Mouse (Mus musculus) lung, embryonic 15.5 days (tissue): ENCODE data around the gene Phactr1. TPM values are rescaled to one million over a fixed set of nuclear protein-coding genes. Genes with fewer than 3 reads are reported as not detected.

Source experiments
- ATAC-seq: fragments of 200-750 bp; cut with Nextera tagmentation; 2 replicates; pipeline ENCODE4 v1.8.0; 2017; ENCODE audit warnings: moderate number of reproducible peaks, borderline replicate concordance; ENCODE audit not compliant: low FRiP score, low TSS enrichment; ENCODE audit errors: extremely low read depth
- H3K27ac ChIP-seq: fragments of 300-500 bp; sonication (generic); 2 replicates; pipeline ENCODE4 v1.5.1; 2015; ENCODE audit warnings: moderate library complexity, mild to moderate bottlenecking, inconsistent platforms
- H3K27me3 ChIP-seq: fragments of 300-500 bp; sonication (generic); 2 replicates; pipeline ENCODE4 v1.6.1; 2015; ENCODE audit warnings: inconsistent platforms
- H3K36me3 ChIP-seq: fragments of 300-500 bp; sonication (generic); 2 replicates; pipeline ENCODE4 v1.6.1; 2015; ENCODE audit warnings: inconsistent platforms
- H3K4me1 ChIP-seq: fragments of 300-500 bp; sonication (generic); 2 replicates; pipeline ENCODE4 v1.6.1; 2015; ENCODE audit warnings: inconsistent platforms
- H3K4me2 ChIP-seq: fragments of 300-500 bp; sonication (generic); 2 replicates; pipeline ENCODE4 v1.6.1; 2015; ENCODE audit warnings: inconsistent platforms, mild to moderate bottlenecking, moderate library complexity
- H3K4me3 ChIP-seq: fragments of 300-500 bp; sonication (generic); 2 replicates; pipeline ENCODE4 v1.5.1; 2015; ENCODE audit warnings: mild to moderate bottlenecking, inconsistent platforms
- H3K9ac ChIP-seq: fragments of 300-500 bp; sonication (generic); 2 replicates; pipeline ENCODE4 v1.6.1; 2015; ENCODE audit warnings: inconsistent platforms
- H3K9me3 ChIP-seq: fragments of 300-500 bp; sonication (generic); 2 replicates; pipeline ENCODE4 v1.6.1; 2016; ENCODE audit warnings: inconsistent platforms
- WGBS: fragments of 180-500 bp; shearing (Covaris S2); methylation state at CpG from one replicate; pipeline ENCODE4 v1.1.7; 2015; 5-methylcytosine and 5-hydroxymethylcytosine counted together
- polyA plus RNA-seq: library from polyadenylated mRNA; unstranded; fragments of >200 nt; fragmentation: Nextera tagmentation; extraction: Ambion mirVana; gene quantifications from 2 replicates; pipeline ENCODE4 v1.2.1, GENCODE M21; 2015

Gene Phactr1
- polyA plus RNA-seq, 1 experiment from 2014 or later = 6.4 TPM

DNA sequence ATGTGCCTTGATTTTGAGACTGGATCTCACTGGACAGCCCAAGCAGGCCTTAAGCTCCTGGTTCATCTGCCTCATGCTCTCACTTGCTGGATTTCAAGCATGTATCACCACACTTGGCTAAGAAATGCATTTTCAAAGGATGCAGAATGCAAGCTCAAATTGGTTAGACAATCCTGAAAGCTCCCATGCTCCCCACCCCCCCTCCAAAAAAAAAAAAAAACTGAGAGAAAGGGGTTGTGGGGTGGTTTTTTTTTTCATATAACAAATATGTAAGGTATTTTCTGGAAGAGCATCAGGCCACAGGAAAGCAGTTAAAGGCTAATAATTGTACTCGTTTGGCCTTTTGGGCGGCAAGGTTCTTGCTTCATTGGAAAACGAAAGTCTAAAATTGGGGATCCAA lies 432.7 kb downstream of the Phactr1 start:
- Histone ChIP-seq H3K4me3 (no peak overlapping the region), H3K27ac (no peak overlapping the region), H3K36me3 (no peaks in the 10 kb centered on the region), H3K4me2 (no peak overlapping the region), H3K9me3 (no peaks in the 10 kb centered on the region), H3K4me1 (no peaks in the 10 kb centered on the region), H3K9ac (no peak overlapping the region), H3K27me3 (no peaks in the 10 kb centered on the region)
- 87% methylated on average over 3 of the region's 3 CpGs for WGBS
- ATAC-seq = no peak

GRCm38 (mm10) chr13:43122306-43123070 lies 442.1 kb downstream of the Phactr1 start:
- WGBS = 79% methylated on average over 16 of the region's 16 CpGs
- H3K27ac ChIP-seq = no peak overlapping the region
- no peak overlapping the region for H3K4me3 ChIP-seq
- H3K27me3 ChIP-seq = no peaks in the 10 kb centered on the region
- no peak for ATAC-seq
- H3K4me1 ChIP-seq = peaks cover 17% of the 10 kb centered on the region
- no peak overlapping the region for H3K4me2 ChIP-seq
- H3K9me3 ChIP-seq = no peaks in the 10 kb centered on the region
- H3K9ac ChIP-seq = no peak overlapping the region
- no peaks in the 10 kb centered on the region for H3K36me3 ChIP-seq

- Histone ChIP-seq H3K4me1 (peaks cover 17% of the 10 kb centered on the region), H3K27me3 (no peaks in the 10 kb centered on the region), H3K4me2 (peak overlapping the region; percentile 9; the same call in 1 of the 2 replicates), H3K27ac (no peak overlapping the region; the same call in 1 of the 2 replicates), H3K9me3 (no peaks in the 10 kb centered on the region), H3K36me3 (no peaks in the 10 kb centered on the region), H3K4me3 (no peak overlapping the region), H3K9ac (no peak overlapping the region)
- 35% methylated on average over 17 of the region's 17 CpGs for WGBS
- ATAC-seq = no peak
Measured at GRCm38 (mm10) chr13:43123895-43124682, 443.7 kb downstream of the Phactr1 start.

DNA sequence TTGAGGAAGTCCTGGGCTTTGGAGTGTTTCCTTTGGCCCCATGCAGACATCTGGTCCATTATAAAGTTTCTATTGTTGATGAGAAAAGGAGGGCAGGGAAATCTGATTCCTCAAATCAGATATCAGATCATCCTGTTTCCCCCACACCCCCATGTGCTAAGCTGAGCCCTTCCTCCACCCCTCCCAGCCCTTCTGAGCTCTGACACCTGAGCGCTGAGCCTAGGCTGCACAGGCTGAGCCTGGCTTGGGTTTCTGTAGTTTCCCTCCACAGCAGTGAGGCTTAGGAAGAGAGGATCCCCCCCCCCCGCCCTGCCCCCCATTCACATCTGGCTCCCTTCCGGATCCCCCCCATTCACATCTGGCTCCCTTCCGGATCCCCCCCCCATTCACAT lies 444.3 kb downstream of the Phactr1 start:
- no peak overlapping the region for H3K9ac ChIP-seq
- ATAC-seq = no peak; the same call in 1 of the 2 replicates
- no peaks in the 10 kb centered on the region for H3K36me3 ChIP-seq
- H3K27ac ChIP-seq = no peak overlapping the region
- no peak overlapping the region for H3K4me2 ChIP-seq
- H3K27me3 ChIP-seq = no peaks in the 10 kb centered on the region
- 31% methylated on average over 4 of the region's 4 CpGs for WGBS
- no peaks in the 10 kb centered on the region for H3K9me3 ChIP-seq
- peaks cover 17% of the 10 kb centered on the region for H3K4me1 ChIP-seq
- no peak overlapping the region for H3K4me3 ChIP-seq

DNA sequence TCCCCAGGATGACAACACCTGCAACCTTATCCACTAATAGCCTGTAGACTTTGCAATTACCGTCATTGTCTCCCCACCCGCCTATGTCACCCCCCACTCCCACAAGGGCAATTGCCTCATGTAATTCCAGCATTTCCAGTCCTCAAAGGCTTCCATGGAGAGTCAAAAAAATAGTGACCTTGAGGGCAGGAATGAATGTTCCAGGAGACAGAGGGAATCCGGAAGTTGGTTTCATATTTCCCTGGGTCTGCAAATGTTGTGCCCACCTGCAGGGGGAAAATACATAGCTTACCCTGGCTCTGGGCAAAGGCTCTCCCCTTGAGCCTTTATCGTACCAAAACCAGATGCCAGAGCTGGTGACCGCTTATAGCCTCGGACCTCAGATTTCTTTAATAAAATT lies 449.7 kb downstream of the Phactr1 start:
- Histone ChIP-seq H3K4me1 (peaks cover 26% of the 10 kb centered on the region), H3K27me3 (no peaks in the 10 kb centered on the region), H3K4me3 (no peak overlapping the region), H3K9me3 (no peaks in the 10 kb centered on the region), H3K4me2 (no peak overlapping the region), H3K36me3 (no peaks in the 10 kb centered on the region), H3K27ac (no peak overlapping the region), H3K9ac (no peak overlapping the region)
- no peak for ATAC-seq
- 69% methylated on average over 6 of the region's 6 CpGs for WGBS

- H3K9ac ChIP-seq = no peak overlapping the region
Measured at GRCm38 (mm10) chr13:43131741-43132191, 451.3 kb downstream of the Phactr1 start.

DNA sequence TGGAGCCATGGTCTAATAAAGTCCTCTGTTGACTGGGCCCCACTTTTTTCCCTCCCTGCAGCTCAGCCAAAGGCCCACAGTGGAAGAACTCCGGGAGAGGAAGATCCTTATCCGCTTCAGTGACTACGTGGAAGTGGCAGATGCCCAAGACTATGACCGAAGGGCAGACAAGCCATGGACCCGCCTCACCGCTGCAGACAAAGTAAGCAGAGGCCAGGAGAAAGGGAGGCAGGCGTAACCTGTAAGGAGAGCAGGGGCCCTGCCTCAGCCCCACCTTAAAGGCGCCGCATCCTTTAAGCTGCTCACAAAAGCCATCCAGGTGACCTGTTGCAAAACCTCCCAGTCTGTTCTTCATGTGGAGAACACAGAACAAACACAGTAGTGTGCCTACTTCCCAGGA lies 452.4 kb downstream of the Phactr1 start:
- no peak overlapping the region for H3K4me2 ChIP-seq
- 65% methylated on average over 9 of the region's 9 CpGs for WGBS
- H3K9ac ChIP-seq = no peak overlapping the region
- no peaks in the 10 kb centered on the region for H3K9me3 ChIP-seq
- peaks cover 26% of the 10 kb centered on the region for H3K4me1 ChIP-seq
- no peak for ATAC-seq
- no peak overlapping the region for H3K4me3 ChIP-seq
- no peaks in the 10 kb centered on the region for H3K36me3 ChIP-seq
- no peaks in the 10 kb centered on the region for H3K27me3 ChIP-seq
- H3K27ac ChIP-seq = peak overlapping the region; percentile 88; the same call in 1 of the 2 replicates

More at GRCm38 (mm10) chr13:43131741-43132191, 451.3 kb downstream of the Phactr1 start:
- Histone ChIP-seq H3K4me1 (peaks cover 26% of the 10 kb centered on the region), H3K9me3 (no peaks in the 10 kb centered on the region), H3K4me2 (no peak overlapping the region), H3K36me3 (no peaks in the 10 kb centered on the region), H3K27ac (peak overlapping the region; percentile 88), H3K4me3 (no peak overlapping the region), H3K27me3 (no peaks in the 10 kb centered on the region)
- peak; percentile 61; the same call in 1 of the 2 replicates for ATAC-seq
- WGBS = 30% methylated on average over 10 of the region's 10 CpGs

DNA sequence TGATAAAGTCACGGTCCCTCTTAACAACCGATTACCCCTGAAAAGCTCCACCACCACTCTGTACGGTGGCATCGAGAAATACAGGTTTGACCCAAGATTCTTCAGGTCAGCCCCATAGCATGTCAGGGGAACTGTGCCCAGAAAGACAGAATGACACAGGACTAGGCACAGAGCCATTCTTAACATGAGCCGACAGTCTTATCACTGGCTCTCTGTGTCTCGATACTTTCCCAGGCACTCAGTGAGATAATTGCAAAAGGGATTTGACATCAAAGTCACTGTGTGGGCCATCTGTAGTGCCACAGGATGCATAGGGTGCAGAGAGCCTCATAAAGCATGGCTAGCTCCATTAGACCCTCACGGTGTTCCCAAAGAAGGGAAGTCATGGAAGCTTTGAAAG lies 453.0 kb downstream of the Phactr1 start:
- H3K27ac ChIP-seq = no peak overlapping the region

GRCm38 (mm10) chr13:43134468-43134867 lies 454.0 kb downstream of the Phactr1 start:
- Histone ChIP-seq H3K36me3 (no peaks in the 10 kb centered on the region), H3K9ac (no peak overlapping the region), H3K27ac (peak overlapping the region; percentile 48), H3K27me3 (no peaks in the 10 kb centered on the region), H3K9me3 (no peaks in the 10 kb centered on the region), H3K4me3 (no peak overlapping the region), H3K4me2 (no peak overlapping the region), H3K4me1 (peaks cover 26% of the 10 kb centered on the region)
- 15% methylated on average over 4 of the region's 4 CpGs for WGBS
- no peak for ATAC-seq

More for the DNA sequence above, 453.0 kb downstream of the Phactr1 start:
- no peaks in the 10 kb centered on the region for H3K9me3 ChIP-seq
- no peak overlapping the region for H3K9ac ChIP-seq
- ATAC-seq = no peak
- H3K36me3 ChIP-seq = no peaks in the 10 kb centered on the region
- H3K4me1 ChIP-seq = peaks cover 26% of the 10 kb centered on the region
- no peaks in the 10 kb centered on the region for H3K27me3 ChIP-seq
- H3K4me3 ChIP-seq = no peak overlapping the region
- WGBS = 70% methylated on average over 7 of the region's 7 CpGs
- no peak overlapping the region for H3K4me2 ChIP-seq

- Histone ChIP-seq H3K9me3 (no peaks in the 10 kb centered on the region), H3K36me3 (no peaks in the 10 kb centered on the region; the same call in 1 of the 2 replicates), H3K27ac (no peak overlapping the region), H3K4me3 (no peak overlapping the region), H3K27me3 (no peaks in the 10 kb centered on the region), H3K9ac (no peak overlapping the region), H3K4me2 (no peak overlapping the region), H3K4me1 (no peaks in the 10 kb centered on the region)
- ATAC-seq = no peak
- WGBS = 61% methylated on average over 7 of the region's 7 CpGs
Measured at GRCm38 (mm10) chr13:43144720-43145418, 464.4 kb downstream of the Phactr1 start.

GRCm38 (mm10) chr13:43146515-43147258 lies 466.3 kb downstream of the Phactr1 start:
- 72% methylated on average over 8 of the region's 8 CpGs for WGBS
- ATAC-seq = no peak
- H3K36me3 ChIP-seq = peaks cover 8% of the 10 kb centered on the region; the same call in 1 of the 2 replicates
- no peak overlapping the region for H3K27ac ChIP-seq
- no peak overlapping the region for H3K4me2 ChIP-seq
- no peak overlapping the region for H3K9ac ChIP-seq
- H3K9me3 ChIP-seq = no peaks in the 10 kb centered on the region
- H3K4me1 ChIP-seq = no peaks in the 10 kb centered on the region
- no peak overlapping the region for H3K4me3 ChIP-seq
- no peaks in the 10 kb centered on the region for H3K27me3 ChIP-seq
